Mouse (Mus musculus) myocyte (in vitro differentiated cells): ENCODE results near the gene Ermap. TPM values are rescaled to one million over a fixed set of nuclear protein-coding genes. Genes with fewer than 3 reads are reported as not detected.

ENCODE experiments used
- H3K27me3 ChIP-seq: one replicate; pipeline ENCODE4 v1.6.1; 2011; ENCODE audit not compliant: control insufficient read depth, insufficient read depth, insufficient read length
- H3K36me3 ChIP-seq: one replicate; pipeline ENCODE4 v1.6.1; 2011; ENCODE audit not compliant: control insufficient read depth, insufficient read depth
- H3K4me2 ChIP-seq: one replicate; pipeline ENCODE4 v1.6.1; 2011; ENCODE audit warnings: low read depth, control low read depth
- H3K4me3 ChIP-seq: one replicate; pipeline ENCODE4 v1.5.1; 2011; ENCODE audit warnings: mild to moderate bottlenecking, control low read depth, moderate library complexity
- H3K79me2 ChIP-seq: one replicate; pipeline ENCODE4 v1.6.1; 2011; ENCODE audit not compliant: control insufficient read depth, insufficient read depth
- H3ac ChIP-seq: one replicate; pipeline ENCODE4 v1.6.1; 2011; ENCODE audit not compliant: control insufficient read depth, insufficient read length
- CEBPB ChIP-seq: IDR thresholded peaks from 2 replicates; pipeline ENCODE4 v1.6.1; 2011; ENCODE audit warnings: mild to moderate bottlenecking, moderate library complexity; ENCODE audit not compliant: poor library complexity, insufficient read depth, severe bottlenecking
- E2F4 ChIP-seq: IDR thresholded peaks from one replicate; pipeline ENCODE4 v1.6.1; 2011; ENCODE audit warnings: mild to moderate bottlenecking, control low read depth, moderate library complexity; ENCODE audit not compliant: insufficient read depth
- MAX ChIP-seq: IDR thresholded peaks from one replicate; pipeline ENCODE4 v1.6.1; 2011; ENCODE audit warnings: low read depth, mild to moderate bottlenecking, control low read depth
- MYOD1 ChIP-seq, 3 experiments: IDR thresholded peaks; one replicate each; pipeline ENCODE4 v1.6.1; 2011; ENCODE audit warnings: control low read depth in 2 of 3, low read depth in 2 of 3, mild to moderate bottlenecking in 2 of 3, moderate library complexity in 1 of 3; ENCODE audit not compliant: insufficient read length in 2 of 3, control insufficient read depth in 1 of 3
- MYOG ChIP-seq, 3 experiments: IDR thresholded peaks; one replicate each; pipeline ENCODE4 v1.6.1; 2011; ENCODE audit warnings: control low read depth in 2 of 3, low read depth in 2 of 3, mild to moderate bottlenecking in 2 of 3; ENCODE audit not compliant: insufficient read length in 2 of 3, control insufficient read depth in 1 of 3, insufficient read depth in 1 of 3
- POLR2A ChIP-seq: IDR thresholded peaks from one replicate; pipeline ENCODE4 v1.6.1; 2011; ENCODE audit warnings: low read depth, mild to moderate bottlenecking, control low read depth, moderate library complexity; ENCODE audit not compliant: insufficient read length
- POLR2AphosphoS2 ChIP-seq: IDR thresholded peaks from one replicate; pipeline ENCODE4 v1.6.1; 2011; ENCODE audit warnings: low read depth, control low read depth; ENCODE audit not compliant: insufficient read length
- REST ChIP-seq: IDR thresholded peaks from one replicate; pipeline ENCODE4 v1.6.1; 2011; ENCODE audit warnings: mild to moderate bottlenecking, control low read depth, moderate library complexity; ENCODE audit not compliant: insufficient read depth, insufficient read length
- SRF ChIP-seq: IDR thresholded peaks from one replicate; pipeline ENCODE4 v1.6.1; 2011; ENCODE audit warnings: low read depth; ENCODE audit not compliant: control insufficient read depth, insufficient read length
- TCF12 ChIP-seq: IDR thresholded peaks from one replicate; pipeline ENCODE4 v1.6.1; 2011; ENCODE audit warnings: mild to moderate bottlenecking, control low read depth; ENCODE audit not compliant: poor library complexity, insufficient read depth, severe bottlenecking
- TCF3 ChIP-seq: IDR thresholded peaks from one replicate; pipeline ENCODE4 v1.6.1; 2011; ENCODE audit warnings: low read depth, control low read depth; ENCODE audit not compliant: insufficient read length
- USF1 ChIP-seq: IDR thresholded peaks from one replicate; pipeline ENCODE4 v1.6.1; 2011; ENCODE audit warnings: low read depth, mild to moderate bottlenecking, control low read depth, moderate library complexity
- polyA plus RNA-seq: library from polyadenylated mRNA; unstranded; fragments of >200 nt; fragmentation: generic; extraction: Trizol; gene quantifications from one replicate; pipeline ENCODE4 v1.2.1, GENCODE M21; 2012; ENCODE audit warnings: missing spikeins

The Ermap gene
- polyA plus RNA-seq, 1 experiment, result 0.13 TPM

DNA sequence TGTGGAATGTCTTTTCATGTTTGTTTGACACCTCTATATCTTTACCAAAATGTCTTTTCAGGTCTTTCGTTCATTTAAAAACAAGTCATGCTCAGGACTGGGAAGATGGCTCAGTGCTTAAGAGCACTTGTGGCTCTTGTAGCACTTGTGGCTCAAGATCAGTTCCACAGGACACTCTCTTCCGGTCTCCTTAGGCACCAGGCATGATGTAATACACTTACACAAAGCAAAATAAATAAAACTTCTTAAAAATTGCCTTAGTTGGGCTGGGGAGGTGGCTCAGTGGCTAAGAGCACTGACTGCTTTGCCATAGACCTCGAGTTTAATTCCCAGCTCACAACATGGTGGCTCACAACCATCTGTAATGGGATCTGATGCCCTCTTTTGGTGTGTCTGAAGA lies 28.5 kb downstream of the Ermap start:
- Histone ChIP-seq H3K4me3 (no peak overlapping the region), H3K4me2 (no peak overlapping the region), H3ac (no peak overlapping the region), H3K36me3 (no peaks in the 10 kb centered on the region), H3K27me3 (no peaks in the 10 kb centered on the region), H3K79me2 (no peaks in the 10 kb centered on the region)
- TF ChIP-seq MAX (no peak), MYOG (IDR thresholded peaks at IDR 0.05; ENCODE audit: control insufficient read depth in 1 of 3, insufficient read depth in 1 of 3, insufficient read length in 2 of 3, low read depth in 2 of 3) (no peak), REST (no peak), TCF12 (no peak), POLR2A (no peak)

DNA sequence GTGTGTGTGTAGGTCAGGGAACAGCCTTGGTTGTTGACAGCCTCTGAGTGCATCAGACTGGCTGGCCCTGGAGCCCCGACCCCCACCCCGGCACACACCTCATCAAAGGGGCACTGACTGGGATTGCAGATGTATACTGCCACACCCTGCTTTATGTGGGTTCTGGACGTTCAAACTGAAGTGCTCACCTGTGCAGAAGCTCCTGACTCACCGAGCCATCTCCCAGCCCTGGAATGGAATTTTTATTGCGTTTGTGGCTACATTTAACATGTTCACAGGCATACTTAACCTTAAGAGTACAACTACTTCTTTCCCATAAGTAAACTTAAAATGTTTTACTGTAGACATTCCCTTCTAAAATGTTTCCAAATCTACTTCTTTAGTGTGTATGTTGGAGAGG lies 31.9 kb downstream of the Ermap start:
- Histone ChIP-seq H3K27me3 (no peaks in the 10 kb centered on the region), H3ac (no peak overlapping the region), H3K4me3 (no peak overlapping the region), H3K79me2 (no peaks in the 10 kb centered on the region), H3K4me2 (no peak overlapping the region), H3K36me3 (no peaks in the 10 kb centered on the region)
- TF ChIP-seq E2F4 (no peak), MYOD1 (IDR thresholded peaks at IDR 0.05; ENCODE audit: control insufficient read depth in 1 of 3, insufficient read length in 2 of 3, low read depth in 2 of 3) (no peak), POLR2A (no peak), TCF12 (no peak), POLR2AphosphoS2 (no peak), MYOG (IDR thresholded peaks at IDR 0.05; ENCODE audit: control insufficient read depth in 1 of 3, insufficient read depth in 1 of 3, insufficient read length in 2 of 3, low read depth in 2 of 3) (no peak), SRF (no peak), TCF3 (no peak), USF1 (no peak), MAX (no peak)

- H3K36me3 ChIP-seq, result no peaks in the 10 kb centered on the region
- H3ac ChIP-seq, result no peak overlapping the region
- H3K27me3 ChIP-seq, result no peaks in the 10 kb centered on the region
- H3K4me2 ChIP-seq, result no peak overlapping the region
- no peaks in the 10 kb centered on the region for H3K79me2 ChIP-seq
- no peak overlapping the region for H3K4me3 ChIP-seq
- no peak for TF ChIP-seq MYOD1 (IDR thresholded peaks at IDR 0.05; ENCODE audit: control insufficient read depth in 1 of 3, insufficient read length in 2 of 3, low read depth in 2 of 3)
- TF ChIP-seq CEBPB, result no peak
- TF ChIP-seq MYOG (IDR thresholded peaks at IDR 0.05; ENCODE audit: control insufficient read depth in 1 of 3, insufficient read depth in 1 of 3, insufficient read length in 2 of 3, low read depth in 2 of 3), result no peak
- TF ChIP-seq MAX, result no peak
Observed at GRCm38 (mm10) chr4:119157186-119157585, 32.6 kb downstream of the Ermap start.

GRCm38 (mm10) chr4:119148741-119149140 lies 41.1 kb downstream of the Ermap start:
- H3K4me3 ChIP-seq, result no peak overlapping the region
- H3K79me2 ChIP-seq, result no peaks in the 10 kb centered on the region
- H3ac ChIP-seq, result no peak overlapping the region
- no peaks in the 10 kb centered on the region for H3K27me3 ChIP-seq
- TF ChIP-seq TCF3, result no peak
- no peak for TF ChIP-seq TCF12
- no peak for TF ChIP-seq MYOD1 (IDR thresholded peaks at IDR 0.05; ENCODE audit: control insufficient read depth in 1 of 3, insufficient read length in 2 of 3, low read depth in 2 of 3)
- no peak for TF ChIP-seq MAX
- no peak for TF ChIP-seq USF1
- no peak for TF ChIP-seq POLR2AphosphoS2
- TF ChIP-seq REST, result no peak
- no peak for TF ChIP-seq E2F4
- TF ChIP-seq SRF, result no peak
- no peak for TF ChIP-seq MYOG (IDR thresholded peaks at IDR 0.05; ENCODE audit: control insufficient read depth in 1 of 3, insufficient read depth in 1 of 3, insufficient read length in 2 of 3, low read depth in 2 of 3)
- no peak for TF ChIP-seq CEBPB
- TF ChIP-seq POLR2A, result no peak
- no peaks in the 10 kb centered on the region for H3K36me3 ChIP-seq
- H3K4me2 ChIP-seq, result no peak overlapping the region

DNA sequence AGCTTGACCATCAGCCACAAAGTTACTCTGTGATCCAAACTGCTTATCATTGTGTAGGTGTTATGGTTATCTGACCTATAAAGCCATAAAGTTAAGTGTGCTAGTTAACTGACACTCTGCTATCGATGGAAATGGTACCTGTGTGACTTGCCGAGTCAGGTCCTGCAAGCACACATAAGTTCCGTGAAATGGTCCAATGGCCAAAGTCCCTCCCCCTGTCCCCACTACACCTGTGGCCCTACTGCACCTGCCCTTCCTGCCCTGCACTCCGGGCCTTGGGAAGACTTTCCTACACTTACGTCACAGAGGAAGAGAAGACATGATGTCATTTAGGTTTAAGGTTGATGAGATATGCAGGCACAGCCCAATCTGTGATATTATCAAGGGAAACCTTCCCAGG lies 42.5 kb downstream of the Ermap start:
- no peak overlapping the region for H3K4me2 ChIP-seq
- no peak overlapping the region for H3ac ChIP-seq
- no peaks in the 10 kb centered on the region for H3K36me3 ChIP-seq
- H3K27me3 ChIP-seq, result no peaks in the 10 kb centered on the region
- TF ChIP-seq TCF3, result no peak
- no peak for TF ChIP-seq REST
- H3K4me3 ChIP-seq, result no peak overlapping the region
- no peaks in the 10 kb centered on the region for H3K79me2 ChIP-seq

GRCm38 (mm10) chr4:119146816-119147215 lies 43.0 kb downstream of the Ermap start:
- H3ac ChIP-seq, result no peak overlapping the region
- TF ChIP-seq TCF3, result no peak
- no peak for TF ChIP-seq USF1
- TF ChIP-seq TCF12, result no peak
- no peak for TF ChIP-seq MYOD1 (IDR thresholded peaks at IDR 0.05; ENCODE audit: control insufficient read depth in 1 of 3, insufficient read length in 2 of 3, low read depth in 2 of 3)
- TF ChIP-seq MAX, result no peak
- no peak for TF ChIP-seq POLR2AphosphoS2
- TF ChIP-seq E2F4, result no peak
- no peak for TF ChIP-seq SRF
- no peak for TF ChIP-seq POLR2A
- TF ChIP-seq MYOG (IDR thresholded peaks at IDR 0.05; ENCODE audit: control insufficient read depth in 1 of 3, insufficient read depth in 1 of 3, insufficient read length in 2 of 3, low read depth in 2 of 3), result no peak
- TF ChIP-seq REST, result no peak
- no peak for TF ChIP-seq CEBPB
- no peak overlapping the region for H3K4me3 ChIP-seq
- H3K27me3 ChIP-seq, result no peaks in the 10 kb centered on the region
- H3K79me2 ChIP-seq, result no peaks in the 10 kb centered on the region
- H3K4me2 ChIP-seq, result no peak overlapping the region
- no peaks in the 10 kb centered on the region for H3K36me3 ChIP-seq
